Mouse (Mus musculus): ENCODE data around the gene Atp8a2. TPM values are rescaled to one million over a fixed set of nuclear protein-coding genes. Genes with fewer than 3 reads are reported as not detected.

Atp8a2 gene
- polyA plus RNA-seq, 1 experiment = 0.01 TPM

DNA sequence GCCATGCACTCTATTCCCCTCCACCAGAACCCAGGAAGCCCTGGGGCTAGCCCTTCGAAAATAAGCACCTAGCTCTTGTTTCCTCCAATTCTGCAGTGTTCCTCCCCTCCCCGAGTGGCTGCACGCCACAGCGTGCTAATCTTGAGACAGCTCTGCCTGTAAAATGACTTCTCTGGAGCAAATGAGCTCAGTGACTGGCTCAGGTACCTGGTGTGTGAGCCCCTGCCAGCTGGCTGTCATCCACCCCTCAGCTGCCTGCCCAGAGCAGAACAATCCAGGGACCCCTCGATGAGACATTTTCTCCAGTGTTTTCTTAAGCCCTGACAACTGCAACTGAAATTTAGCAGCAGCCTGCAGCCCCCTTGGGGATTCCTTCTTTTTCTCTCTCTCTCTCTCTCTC lies 495.5 kb downstream of the Atp8a2 start:
- TF ChIP-seq SRF (IDR thresholded peaks at IDR 0.05; ENCODE audit: control insufficient read depth, insufficient read length, low read depth) (no peak), POLR2A (IDR thresholded peaks at IDR 0.05; ENCODE audit: insufficient read length, low read depth) (no peak), USF1 (IDR thresholded peaks at IDR 0.05; ENCODE audit: low read depth) (no peak), CEBPB (IDR thresholded peaks at IDR 0.05; ENCODE audit: insufficient read depth, poor library complexity, severe bottlenecking) (no peak), REST (IDR thresholded peaks at IDR 0.05; ENCODE audit: insufficient read depth, insufficient read length) (no peak), TCF3 (IDR thresholded peaks at IDR 0.05; ENCODE audit: insufficient read length, low read depth) (no peak), MYOG (IDR thresholded peaks at IDR 0.05; ENCODE audit: control insufficient read depth in 1 of 3, insufficient read depth in 1 of 3, insufficient read length in 2 of 3, low read depth in 2 of 3) (no peak), POLR2AphosphoS2 (IDR thresholded peaks at IDR 0.05; ENCODE audit: insufficient read length, low read depth) (no peak), MYOD1 (IDR thresholded peaks at IDR 0.05; ENCODE audit: control insufficient read depth in 1 of 3, insufficient read length in 2 of 3, low read depth in 2 of 3) (no peak), E2F4 (IDR thresholded peaks at IDR 0.05; ENCODE audit: insufficient read depth) (no peak), TCF12 (IDR thresholded peaks at IDR 0.05; ENCODE audit: insufficient read depth, poor library complexity, severe bottlenecking) (no peak), MAX (IDR thresholded peaks at IDR 0.05; ENCODE audit: low read depth) (no peak)
- H3K4me2 ChIP-seq (ENCODE audit: low read depth) = no peak overlapping the region
- no peak overlapping the region for H3ac ChIP-seq (ENCODE audit: control insufficient read depth, insufficient read length)
- H3K36me3 ChIP-seq (ENCODE audit: control insufficient read depth, insufficient read depth) = no peaks in the 10 kb centered on the region
- peaks cover 37% of the 10 kb centered on the region for H3K27me3 ChIP-seq (ENCODE audit: control insufficient read depth, insufficient read depth, insufficient read length)
- no peaks in the 10 kb centered on the region for H3K79me2 ChIP-seq (ENCODE audit: control insufficient read depth, insufficient read depth)
- H3K4me3 ChIP-seq = no peak overlapping the region

DNA sequence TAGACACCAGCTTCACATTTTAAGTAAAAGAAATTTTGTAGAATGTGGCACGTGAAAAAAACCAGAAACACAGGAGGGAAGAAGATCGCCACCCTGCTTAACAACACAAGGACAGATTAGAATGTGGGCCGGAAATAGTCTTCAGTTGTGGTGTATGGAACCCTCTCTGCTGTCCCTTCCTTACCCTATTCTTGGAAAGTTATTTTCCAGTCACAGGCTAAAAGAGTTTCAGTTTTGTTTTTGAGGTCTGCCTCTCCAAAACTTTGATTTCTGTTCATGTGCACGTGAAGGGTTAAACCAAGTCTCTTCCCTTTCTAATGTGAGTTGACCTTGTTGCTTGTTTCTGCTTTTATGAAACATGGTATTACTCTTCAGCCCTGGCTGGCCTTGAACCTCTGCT lies 501.8 kb downstream of the Atp8a2 start:
- Histone ChIP-seq H3K79me2 (ENCODE audit: control insufficient read depth, insufficient read depth) (no peaks in the 10 kb centered on the region), H3K36me3 (ENCODE audit: control insufficient read depth, insufficient read depth) (no peaks in the 10 kb centered on the region), H3K27me3 (ENCODE audit: control insufficient read depth, insufficient read depth, insufficient read length) (peaks cover 16% of the 10 kb centered on the region), H3ac (ENCODE audit: control insufficient read depth, insufficient read length) (no peak overlapping the region), H3K4me3 (no peak overlapping the region), H3K4me2 (ENCODE audit: low read depth) (peak overlapping the region; percentile 10)
- no peak for TF ChIP-seq MYOD1 (IDR thresholded peaks at IDR 0.05; ENCODE audit: control insufficient read depth in 1 of 3, insufficient read length in 2 of 3, low read depth in 2 of 3)
- no peak for TF ChIP-seq POLR2AphosphoS2 (IDR thresholded peaks at IDR 0.05; ENCODE audit: insufficient read length, low read depth)
- no peak for TF ChIP-seq REST (IDR thresholded peaks at IDR 0.05; ENCODE audit: insufficient read depth, insufficient read length)
- TF ChIP-seq TCF3 (IDR thresholded peaks at IDR 0.05; ENCODE audit: insufficient read length, low read depth) = no peak
- no peak for TF ChIP-seq USF1 (IDR thresholded peaks at IDR 0.05; ENCODE audit: low read depth)
- TF ChIP-seq TCF12 (IDR thresholded peaks at IDR 0.05; ENCODE audit: insufficient read depth, poor library complexity, severe bottlenecking) = no peak
- no peak for TF ChIP-seq MAX (IDR thresholded peaks at IDR 0.05; ENCODE audit: low read depth)
- no peak for TF ChIP-seq POLR2A (IDR thresholded peaks at IDR 0.05; ENCODE audit: insufficient read length, low read depth)
- no peak for TF ChIP-seq MYOG (IDR thresholded peaks at IDR 0.05; ENCODE audit: control insufficient read depth in 1 of 3, insufficient read depth in 1 of 3, insufficient read length in 2 of 3, low read depth in 2 of 3)
- no peak for TF ChIP-seq SRF (IDR thresholded peaks at IDR 0.05; ENCODE audit: control insufficient read depth, insufficient read length, low read depth)
- TF ChIP-seq CEBPB (IDR thresholded peaks at IDR 0.05; ENCODE audit: insufficient read depth, poor library complexity, severe bottlenecking) = no peak
- TF ChIP-seq E2F4 (IDR thresholded peaks at IDR 0.05; ENCODE audit: insufficient read depth) = no peak

GRCm38 (mm10) chr14:59692164-59692563 lies 504.8 kb downstream of the Atp8a2 start:
- peaks cover 1% of the 10 kb centered on the region for H3K27me3 ChIP-seq (ENCODE audit: control insufficient read depth, insufficient read depth, insufficient read length)
- no peak overlapping the region for H3K4me2 ChIP-seq (ENCODE audit: low read depth)
- no peak overlapping the region for H3ac ChIP-seq (ENCODE audit: control insufficient read depth, insufficient read length)
- no peak overlapping the region for H3K4me3 ChIP-seq
- H3K36me3 ChIP-seq (ENCODE audit: control insufficient read depth, insufficient read depth) = no peaks in the 10 kb centered on the region
- H3K79me2 ChIP-seq (ENCODE audit: control insufficient read depth, insufficient read depth) = no peaks in the 10 kb centered on the region
- no peak for TF ChIP-seq POLR2AphosphoS2 (IDR thresholded peaks at IDR 0.05; ENCODE audit: insufficient read length, low read depth)
- no peak for TF ChIP-seq MAX (IDR thresholded peaks at IDR 0.05; ENCODE audit: low read depth)
- no peak for TF ChIP-seq CEBPB (IDR thresholded peaks at IDR 0.05; ENCODE audit: insufficient read depth, poor library complexity, severe bottlenecking)
- TF ChIP-seq REST (IDR thresholded peaks at IDR 0.05; ENCODE audit: insufficient read depth, insufficient read length) = no peak
- no peak for TF ChIP-seq USF1 (IDR thresholded peaks at IDR 0.05; ENCODE audit: low read depth)
- no peak for TF ChIP-seq POLR2A (IDR thresholded peaks at IDR 0.05; ENCODE audit: insufficient read length, low read depth)
- no peak for TF ChIP-seq E2F4 (IDR thresholded peaks at IDR 0.05; ENCODE audit: insufficient read depth)
- no peak for TF ChIP-seq SRF (IDR thresholded peaks at IDR 0.05; ENCODE audit: control insufficient read depth, insufficient read length, low read depth)
- no peak for TF ChIP-seq MYOG (IDR thresholded peaks at IDR 0.05; ENCODE audit: control insufficient read depth in 1 of 3, insufficient read depth in 1 of 3, insufficient read length in 2 of 3, low read depth in 2 of 3)
- TF ChIP-seq TCF3 (IDR thresholded peaks at IDR 0.05; ENCODE audit: insufficient read length, low read depth) = no peak
- TF ChIP-seq MYOD1 (IDR thresholded peaks at IDR 0.05; ENCODE audit: control insufficient read depth in 1 of 3, insufficient read length in 2 of 3, low read depth in 2 of 3) = no peak
- TF ChIP-seq TCF12 (IDR thresholded peaks at IDR 0.05; ENCODE audit: insufficient read depth, poor library complexity, severe bottlenecking) = no peak

GRCm38 (mm10) chr14:59691402-59691801 lies 505.6 kb downstream of the Atp8a2 start:
- peaks cover 8% of the 10 kb centered on the region for H3K27me3 ChIP-seq (ENCODE audit: control insufficient read depth, insufficient read depth, insufficient read length)
- H3K79me2 ChIP-seq (ENCODE audit: control insufficient read depth, insufficient read depth) = no peaks in the 10 kb centered on the region
- no peak overlapping the region for H3K4me3 ChIP-seq
- H3ac ChIP-seq (ENCODE audit: control insufficient read depth, insufficient read length) = no peak overlapping the region
- no peaks in the 10 kb centered on the region for H3K36me3 ChIP-seq (ENCODE audit: control insufficient read depth, insufficient read depth)
- TF ChIP-seq CEBPB (IDR thresholded peaks at IDR 0.05; ENCODE audit: insufficient read depth, poor library complexity, severe bottlenecking) (no peak), MYOG (IDR thresholded peaks at IDR 0.05; ENCODE audit: control insufficient read depth in 1 of 3, insufficient read depth in 1 of 3, insufficient read length in 2 of 3, low read depth in 2 of 3) (no peak), TCF12 (IDR thresholded peaks at IDR 0.05; ENCODE audit: insufficient read depth, poor library complexity, severe bottlenecking) (no peak), REST (IDR thresholded peaks at IDR 0.05; ENCODE audit: insufficient read depth, insufficient read length) (no peak), POLR2AphosphoS2 (IDR thresholded peaks at IDR 0.05; ENCODE audit: insufficient read length, low read depth) (no peak), SRF (IDR thresholded peaks at IDR 0.05; ENCODE audit: control insufficient read depth, insufficient read length, low read depth) (no peak), TCF3 (IDR thresholded peaks at IDR 0.05; ENCODE audit: insufficient read length, low read depth) (no peak), POLR2A (IDR thresholded peaks at IDR 0.05; ENCODE audit: insufficient read length, low read depth) (no peak), MYOD1 (IDR thresholded peaks at IDR 0.05; ENCODE audit: control insufficient read depth in 1 of 3, insufficient read length in 2 of 3, low read depth in 2 of 3) (no peak), USF1 (IDR thresholded peaks at IDR 0.05; ENCODE audit: low read depth) (no peak), E2F4 (IDR thresholded peaks at IDR 0.05; ENCODE audit: insufficient read depth) (no peak), MAX (IDR thresholded peaks at IDR 0.05; ENCODE audit: low read depth) (no peak)
- H3K4me2 ChIP-seq (ENCODE audit: low read depth) = no peak overlapping the region

Measured in myocyte (in vitro differentiated cells).